Mouse (Mus musculus) C2C12 (cell line): ENCODE measurements around the gene Comtd1. TPM values are rescaled to one million over a fixed set of nuclear protein-coding genes. Genes with fewer than 3 reads are reported as not detected.
A peak's percentile ranks its signal among the peaks of the same experiment; 100 is the strongest.

Experiments
- H3K27me3 ChIP-seq: one replicate; pipeline ENCODE4 v1.6.1; 2011; ENCODE audit not compliant: control insufficient read depth, insufficient read depth, insufficient read length
- H3K36me3 ChIP-seq: one replicate; pipeline ENCODE4 v1.6.1; 2011; ENCODE audit not compliant: control insufficient read depth, insufficient read depth
- H3K4me3 ChIP-seq: one replicate; pipeline ENCODE4 v1.5.1; 2011; ENCODE audit warnings: mild to moderate bottlenecking, control low read depth; ENCODE audit not compliant: poor library complexity, insufficient read depth, severe bottlenecking
- H3K79me2 ChIP-seq: one replicate; pipeline ENCODE4 v1.6.1; 2011; ENCODE audit not compliant: control insufficient read depth, insufficient read depth
- H3K79me3 ChIP-seq: one replicate; pipeline ENCODE4 v1.6.1; 2011; ENCODE audit warnings: low read depth, control low read depth
- H3ac ChIP-seq: one replicate; pipeline ENCODE3; 2011; ENCODE audit warnings: low read depth; ENCODE audit not compliant: control insufficient read depth, insufficient read length
- CEBPB ChIP-seq: IDR thresholded peaks from one replicate; pipeline ENCODE4 v1.6.1; 2011; ENCODE audit warnings: low read depth, mild to moderate bottlenecking, control low read depth, moderate library complexity
- CTCF ChIP-seq: IDR thresholded peaks from one replicate; pipeline ENCODE4 v1.5.1; 2011; ENCODE audit not compliant: control insufficient read depth, insufficient read depth, insufficient read length
- FOSL1 ChIP-seq: IDR thresholded peaks from one replicate; pipeline ENCODE4 v1.8.0; 2011; ENCODE audit warnings: mild to moderate bottlenecking, low read length; ENCODE audit not compliant: poor library complexity, insufficient read depth, severe bottlenecking
- MAX ChIP-seq: IDR thresholded peaks from one replicate; pipeline ENCODE4 v1.6.1; 2011; ENCODE audit warnings: mild to moderate bottlenecking, control low read depth
- MYOD1 ChIP-seq: IDR thresholded peaks from one replicate; pipeline ENCODE4 v1.6.1; 2011; ENCODE audit warnings: low read depth; ENCODE audit not compliant: control insufficient read depth, insufficient read length
- MYOG ChIP-seq: IDR thresholded peaks from one replicate; pipeline ENCODE4 v1.6.1; 2011; ENCODE audit not compliant: control insufficient read depth, insufficient read length; ENCODE audit errors: extremely low read depth
- USF1 ChIP-seq: IDR thresholded peaks from one replicate; pipeline ENCODE4 v1.6.1; 2011; ENCODE audit warnings: low read depth, mild to moderate bottlenecking, control low read depth, moderate library complexity
- polyA plus RNA-seq: library from polyadenylated mRNA; unstranded; fragments of >200 nt; fragmentation: generic; extraction: Trizol; gene quantifications from one replicate; pipeline ENCODE4 v1.2.1, GENCODE M21; 2012; ENCODE audit warnings: missing spikeins

The Comtd1 gene
- polyA plus RNA-seq, 1 experiment: 45.5 TPM

GRCm38 (mm10) chr14:21824938-21825337 lies 23.8 kb downstream of the Comtd1 start, which contains the start of gene Vdac2:
Vdac2 (plus strand) TSS chr14:21825238.
- TF ChIP-seq CEBPB: no peak
- no peak for TF ChIP-seq MYOD1
- no peak for TF ChIP-seq MAX
- no peak for TF ChIP-seq FOSL1
- TF ChIP-seq MYOG: no peak
- no peak for TF ChIP-seq CTCF
- no peak for TF ChIP-seq USF1
- no peaks in the 10 kb centered on the region for H3K36me3 ChIP-seq
- no peak within 1 kb of the TSS for H3K4me3 ChIP-seq
- no peaks in the 10 kb centered on the region for H3K79me2 ChIP-seq
- no peak within 1 kb of the TSS for H3ac ChIP-seq
- H3K27me3 ChIP-seq: no peaks in the 10 kb centered on the region
- H3K79me3 ChIP-seq: no peaks in the 10 kb centered on the region

- no peaks in the 10 kb centered on the region for H3K79me3 ChIP-seq
- H3K27me3 ChIP-seq: no peaks in the 10 kb centered on the region
- no peaks in the 10 kb centered on the region for H3K36me3 ChIP-seq
- no peak overlapping the region for H3K4me3 ChIP-seq
- H3K79me2 ChIP-seq: no peaks in the 10 kb centered on the region
- no peak overlapping the region for H3ac ChIP-seq
- TF ChIP-seq MAX (no peak), USF1 (no peak), MYOG (no peak), FOSL1 (no peak), MYOD1 (no peak), CEBPB (no peak), CTCF (no peak)
These were observed 24.9 kb downstream of the Comtd1 start for GRCm38 (mm10) chr14:21823897-21824296.

- Histone ChIP-seq H3K27me3 (no peaks in the 10 kb centered on the region), H3K79me3 (no peaks in the 10 kb centered on the region), H3ac (no peak overlapping the region), H3K4me3 (no peak overlapping the region), H3K36me3 (no peaks in the 10 kb centered on the region), H3K79me2 (no peaks in the 10 kb centered on the region)
- TF ChIP-seq USF1: peak; percentile 58
- no peak for TF ChIP-seq FOSL1
These were observed 25.9 kb downstream of the Comtd1 start for GRCm38 (mm10) chr14:21822795-21823374.

- no peak for TF ChIP-seq CTCF
- TF ChIP-seq MAX: no peak
- no peak for TF ChIP-seq MYOG
- TF ChIP-seq USF1: no peak
- TF ChIP-seq MYOD1: no peak
- no peaks in the 10 kb centered on the region for H3K36me3 ChIP-seq
- H3ac ChIP-seq: no peak overlapping the region
- no peak overlapping the region for H3K4me3 ChIP-seq
- no peaks in the 10 kb centered on the region for H3K79me2 ChIP-seq
- H3K27me3 ChIP-seq: no peaks in the 10 kb centered on the region
- H3K79me3 ChIP-seq: no peaks in the 10 kb centered on the region
These were observed 26.5 kb downstream of the Comtd1 start for GRCm38 (mm10) chr14:21822307-21822706.

- Histone ChIP-seq H3K36me3 (no peaks in the 10 kb centered on the region), H3K4me3 (no peak overlapping the region), H3ac (no peak overlapping the region), H3K79me2 (no peaks in the 10 kb centered on the region), H3K79me3 (no peaks in the 10 kb centered on the region), H3K27me3 (no peaks in the 10 kb centered on the region)
- TF ChIP-seq MYOD1 (no peak), USF1 (peak; percentile 72), CTCF (peak; percentile 52), CEBPB (no peak), MYOG (no peak)
These were observed 27.8 kb downstream of the Comtd1 start for GRCm38 (mm10) chr14:21820880-21821505.

- no peaks in the 10 kb centered on the region for H3K79me3 ChIP-seq
- TF ChIP-seq FOSL1 (no peak), MYOG (no peak), MYOD1 (no peak), CEBPB (no peak), MAX (no peak), CTCF (no peak), USF1 (no peak)
- H3ac ChIP-seq: no peak overlapping the region
- no peaks in the 10 kb centered on the region for H3K27me3 ChIP-seq
- H3K79me2 ChIP-seq: no peaks in the 10 kb centered on the region
- H3K36me3 ChIP-seq: no peaks in the 10 kb centered on the region
- H3K4me3 ChIP-seq: no peak overlapping the region
These were observed 31.3 kb downstream of the Comtd1 start for GRCm38 (mm10) chr14:21817453-21817852.
